Mouse (Mus musculus): ENCODE measurements at regions not wholly inside any gene's neighbourhood (a gene's known extent, or its start where the extent isn't known, plus 50 kb on each side); places are given as distances from the start of the nearest gene placed in this dataset.

DNA sequence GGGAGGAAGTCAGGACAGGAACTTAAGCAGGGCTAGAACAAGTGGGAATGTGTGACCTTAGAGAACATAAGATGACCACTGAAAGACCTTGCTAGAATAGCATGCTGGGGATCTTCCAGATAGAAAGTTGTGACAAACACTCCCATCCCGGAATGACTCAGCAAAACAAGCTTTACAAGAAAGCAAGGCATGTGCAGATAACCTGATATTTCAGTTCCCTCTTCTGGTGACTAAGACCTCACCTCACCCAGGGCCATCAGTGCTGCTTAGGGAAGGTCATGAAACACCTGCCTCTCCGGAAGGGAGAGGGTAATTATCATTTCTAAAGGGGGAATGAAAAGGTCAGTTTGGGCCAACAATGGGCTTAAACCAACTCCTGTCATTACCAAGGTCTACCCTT is 74.3 kb upstream of the Zfp706 start:
- TF ChIP-seq GATA1 (IDR thresholded peaks at IDR 0.05; ENCODE audit: borderline replicate concordance, low read length) = no peak
- TF ChIP-seq POLR2AphosphoS5 (IDR thresholded peaks at IDR 0.05; ENCODE audit: insufficient replicate concordance, low read depth, low read length) = no peak
- TF ChIP-seq TAL1 (conservative IDR thresholded peaks at IDR 0.05; ENCODE audit: low read depth, low read length) = no peak
- no peak for TF ChIP-seq CTCF (IDR thresholded peaks at IDR 0.05; ENCODE audit: low read depth, low read length)

All from G1E (cell line).